Mouse (Mus musculus): ENCODE measurements around the gene Arl4d. TPM values are rescaled to one million over a fixed set of nuclear protein-coding genes. Genes with fewer than 3 reads are reported as not detected.

The Arl4d gene
- polyA plus RNA-seq, 1 experiment from 2014 or later = 6.3 TPM

- Histone ChIP-seq H3K4me1 (replicated peaks; ENCODE audit: control insufficient read depth, insufficient read depth, low read length) (no peaks in the 10 kb centered on the region; the same call in 1 of the 2 replicates), H3K9ac (ENCODE audit: low read depth, low read length) (no peak overlapping the region), H3K36me3 (ENCODE audit: control insufficient read depth, insufficient read depth) (no peaks in the 10 kb centered on the region), H3K9me3 (ENCODE audit: control insufficient read depth) (no peaks in the 10 kb centered on the region), H3K27ac (ENCODE audit: low read depth, low read length) (no peak overlapping the region), H3K4me2 (replicated peaks; ENCODE audit: low read depth) (peak overlapping the region; percentile 24; the same call in 1 of the 2 replicates), H3K27me3 (replicated peaks; ENCODE audit: control insufficient read depth, insufficient read depth, low read length) (no peaks in the 10 kb centered on the region), H3K4me3 (ENCODE audit: low read depth, low read length) (no peak overlapping the region)
- TF ChIP-seq CTCF (IDR thresholded peaks at IDR 0.05; ENCODE audit: low read depth) = no peak
- 22% methylated on average over 5 of the region's 5 CpGs for WGBS
- no peak for ATAC-seq
These were observed 38.7 kb downstream of the Arl4d start for GRCm38 (mm10) chr11:101704081-101704480.

GRCm38 (mm10) chr11:101706764-101707448 is 41.6 kb downstream of the Arl4d start:
- Histone ChIP-seq H3K4me3 (ENCODE audit: low read depth, low read length) (no peak overlapping the region), H3K27ac (ENCODE audit: low read depth, low read length) (no peak overlapping the region), H3K4me2 (replicated peaks; ENCODE audit: low read depth) (no peak overlapping the region), H3K4me1 (replicated peaks; ENCODE audit: control insufficient read depth, insufficient read depth, low read length) (no peaks in the 10 kb centered on the region; the same call in 1 of the 2 replicates), H3K9me3 (ENCODE audit: control insufficient read depth) (no peaks in the 10 kb centered on the region), H3K9ac (ENCODE audit: low read depth, low read length) (no peak overlapping the region), H3K36me3 (ENCODE audit: control insufficient read depth, insufficient read depth) (no peaks in the 10 kb centered on the region), H3K27me3 (replicated peaks; ENCODE audit: control insufficient read depth, insufficient read depth, low read length) (no peaks in the 10 kb centered on the region)
- no peak for TF ChIP-seq CTCF (IDR thresholded peaks at IDR 0.05; ENCODE audit: low read depth)
- WGBS = 76% methylated on average over 10 of the region's 10 CpGs
- no peak for ATAC-seq

- no peak overlapping the region for H3K4me2 ChIP-seq (replicated peaks; ENCODE audit: low read depth)
- no peaks in the 10 kb centered on the region for H3K27me3 ChIP-seq (replicated peaks; ENCODE audit: control insufficient read depth, insufficient read depth, low read length)
- WGBS = 40% methylated on average over 5 of the region's 5 CpGs
- no peak overlapping the region for H3K27ac ChIP-seq (ENCODE audit: low read depth, low read length)
- TF ChIP-seq CTCF (IDR thresholded peaks at IDR 0.05; ENCODE audit: low read depth) = no peak
- H3K4me3 ChIP-seq (ENCODE audit: low read depth, low read length) = no peak overlapping the region
- peaks cover 2% of the 10 kb centered on the region; the same call in 1 of the 2 replicates for H3K4me1 ChIP-seq (replicated peaks; ENCODE audit: control insufficient read depth, insufficient read depth, low read length)
- ATAC-seq = no peak
- no peaks in the 10 kb centered on the region for H3K36me3 ChIP-seq (ENCODE audit: control insufficient read depth, insufficient read depth)
- no peak overlapping the region for H3K9ac ChIP-seq (ENCODE audit: low read depth, low read length)
- no peaks in the 10 kb centered on the region for H3K9me3 ChIP-seq (ENCODE audit: control insufficient read depth)
These were observed 43.1 kb downstream of the Arl4d start for GRCm38 (mm10) chr11:101708482-101708881.

GRCm38 (mm10) chr11:101712811-101713210 is 47.5 kb downstream of the Arl4d start:
- Histone ChIP-seq H3K27me3 (replicated peaks; ENCODE audit: control insufficient read depth, insufficient read depth, low read length) (no peaks in the 10 kb centered on the region), H3K27ac (ENCODE audit: low read depth, low read length) (no peak overlapping the region), H3K9me3 (ENCODE audit: control insufficient read depth) (no peaks in the 10 kb centered on the region), H3K36me3 (ENCODE audit: control insufficient read depth, insufficient read depth) (no peaks in the 10 kb centered on the region), H3K9ac (ENCODE audit: low read depth, low read length) (no peak overlapping the region), H3K4me1 (replicated peaks; ENCODE audit: control insufficient read depth, insufficient read depth, low read length) (0 out of 2 replicates have a peak, but pooled peaks cover 2% of the 10 kb centered on the region), H3K4me2 (replicated peaks; ENCODE audit: low read depth) (no peak overlapping the region), H3K4me3 (ENCODE audit: low read depth, low read length) (no peak overlapping the region)
- TF ChIP-seq CTCF (IDR thresholded peaks at IDR 0.05; ENCODE audit: low read depth) = no peak
- ATAC-seq = no peak
- WGBS = 57% methylated on average over 9 of the region's 9 CpGs

- WGBS = 52% methylated on average over 7 of the region's 7 CpGs
- 0 out of 2 replicates have a peak, but pooled peaks cover 2% of the 10 kb centered on the region for H3K4me1 ChIP-seq (replicated peaks; ENCODE audit: control insufficient read depth, insufficient read depth, low read length)
- TF ChIP-seq CTCF (IDR thresholded peaks at IDR 0.05; ENCODE audit: low read depth) = no peak
- H3K27me3 ChIP-seq (replicated peaks; ENCODE audit: control insufficient read depth, insufficient read depth, low read length) = no peaks in the 10 kb centered on the region
- no peak overlapping the region for H3K4me3 ChIP-seq (ENCODE audit: low read depth, low read length)
- H3K9ac ChIP-seq (ENCODE audit: low read depth, low read length) = no peak overlapping the region
- no peak overlapping the region for H3K4me2 ChIP-seq (replicated peaks; ENCODE audit: low read depth)
- no peaks in the 10 kb centered on the region for H3K9me3 ChIP-seq (ENCODE audit: control insufficient read depth)
- H3K27ac ChIP-seq (ENCODE audit: low read depth, low read length) = no peak overlapping the region
- ATAC-seq = no peak
- no peaks in the 10 kb centered on the region for H3K36me3 ChIP-seq (ENCODE audit: control insufficient read depth, insufficient read depth)
These were observed 48.7 kb downstream of the Arl4d start for GRCm38 (mm10) chr11:101714012-101714411.

Other genes with a start within 250 kb of the Arl4d start
- gene Aarsd1, start 247.9 kb upstream of the Arl4d start, polyA plus RNA-seq (2015; fragmentation: Nextera tagmentation; extraction: Ambion mirVana) = 27.0 and 28.9 TPM in 2 replicates
- 2.2 and 2.9 TPM in 2 replicates for gene Gm27029, start 240.7 kb upstream of the Arl4d start, polyA plus RNA-seq (2015; fragmentation: Nextera tagmentation; extraction: Ambion mirVana)
- 12.0 and 13.1 TPM in 2 replicates for gene Rundc1, start 240.5 kb upstream of the Arl4d start, polyA plus RNA-seq (2015; fragmentation: Nextera tagmentation; extraction: Ambion mirVana)
- gene Ptges3l, start 240.2 kb upstream of the Arl4d start, polyA plus RNA-seq (2015; fragmentation: Nextera tagmentation; extraction: Ambion mirVana) = 7.0 and 7.8 TPM in 2 replicates
- 240 and 241 TPM in 2 replicates for gene Rpl27, start 223.2 kb upstream of the Arl4d start, polyA plus RNA-seq (2015; fragmentation: Nextera tagmentation; extraction: Ambion mirVana)
- gene Ifi35, start 217.1 kb upstream of the Arl4d start, polyA plus RNA-seq (2015; fragmentation: Nextera tagmentation; extraction: Ambion mirVana) = 100 and 102 TPM in 2 replicates
- gene Rnd2, start 200.5 kb upstream of the Arl4d start, polyA plus RNA-seq (2015; fragmentation: Nextera tagmentation; extraction: Ambion mirVana) = 27.8 and 31.9 TPM in 2 replicates
- gene Vat1, start 199.3 kb upstream of the Arl4d start, polyA plus RNA-seq (2015; fragmentation: Nextera tagmentation; extraction: Ambion mirVana) = 94.5 and 95.6 TPM in 2 replicates
- 2.3 and 3.3 TPM in 2 replicates for gene Brca1, start 113.6 kb upstream of the Arl4d start, polyA plus RNA-seq (2015; fragmentation: Nextera tagmentation; extraction: Ambion mirVana)
- 44.5 and 54.1 TPM in 2 replicates for gene Nbr1, start 113.4 kb upstream of the Arl4d start, polyA plus RNA-seq (2015; fragmentation: Nextera tagmentation; extraction: Ambion mirVana)
- gene Tmem106a, start 83.3 kb upstream of the Arl4d start, polyA plus RNA-seq (2015; fragmentation: Nextera tagmentation; extraction: Ambion mirVana) = 122 and 130 TPM in 2 replicates
- gene Gm11634, start 66.3 kb upstream of the Arl4d start, polyA plus RNA-seq (2015; fragmentation: Nextera tagmentation; extraction: Ambion mirVana) = 0.27 and 0.37 TPM in 2 replicates
- gene Rdm1, start 38.3 kb upstream of the Arl4d start, polyA plus RNA-seq (2015; fragmentation: Nextera tagmentation; extraction: Ambion mirVana) = 13.3 and 15.3 TPM in 2 replicates
- gene Dhx8, start 67.4 kb downstream of the Arl4d start, polyA plus RNA-seq (2015; fragmentation: Nextera tagmentation; extraction: Ambion mirVana) = 11.6 and 14.1 TPM in 2 replicates
- 1.8 and 1.9 TPM in 2 replicates for gene Etv4, start 119.8 kb downstream of the Arl4d start, polyA plus RNA-seq (2015; fragmentation: Nextera tagmentation; extraction: Ambion mirVana)
- gene Meox1, start 228.8 kb downstream of the Arl4d start, polyA plus RNA-seq (2015; fragmentation: Nextera tagmentation; extraction: Ambion mirVana) = 3.8 and 4.1 TPM in 2 replicates